Mouse (Mus musculus): ENCODE results near the gene Fgf7. TPM values are rescaled to one million over a fixed set of nuclear protein-coding genes. Genes with fewer than 3 reads are reported as not detected.

Fgf7 gene
- under 1 TPM in 1 of 2 experiments, not detected in 1; 0.26 TPM for total RNA-seq (2023)

DNA sequence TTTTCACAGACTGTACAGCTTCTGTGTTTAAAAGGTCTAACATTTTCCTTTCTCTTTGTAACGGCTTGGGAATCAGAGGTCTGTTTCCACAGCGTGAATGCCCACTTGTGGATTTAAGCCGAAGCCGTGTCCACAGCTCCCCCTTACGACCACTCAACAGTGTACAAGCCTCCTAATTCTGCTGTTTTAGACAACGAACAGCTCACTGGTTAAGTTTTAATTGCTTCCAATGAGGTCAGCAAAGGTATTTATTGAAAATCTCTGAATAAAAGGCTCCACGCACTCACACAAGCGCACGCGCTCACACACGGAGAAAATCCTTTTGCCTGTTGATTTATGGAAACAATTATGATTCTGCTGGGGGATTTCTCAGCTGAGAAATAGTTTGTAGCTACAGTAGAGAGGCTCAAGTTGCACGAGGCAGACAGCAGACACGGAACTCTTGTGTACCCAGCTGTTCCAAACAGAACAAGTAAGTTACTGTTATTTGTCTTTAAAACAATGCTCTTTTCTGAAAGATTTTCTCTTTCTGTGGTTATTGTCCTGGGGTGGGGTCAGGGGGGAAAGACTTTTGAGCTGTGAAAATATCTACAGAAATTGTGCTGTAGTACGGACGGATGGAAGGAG is at the start of gene Fgf7:
TSS of gene Fgf7 (plus strand) at position 280 of the 627 bp plus-strand sequence.

Other genes starting within 250 kb of the Fgf7 start
- 10 to 100 TPM; 10.1 to 14.5 TPM for gene Galk2, start 175.5 kb upstream of the Fgf7 start, total RNA-seq (2023)
- gene Cops2, start 175.5 kb upstream of the Fgf7 start, total RNA-seq (2023): 10 to 100 TPM; 43.2 to 55.0 TPM
- gene Fam227b, start 117.3 kb downstream of the Fgf7 start, total RNA-seq (2023): not detected
- 1 to 10 TPM; 4.5 to 5.2 TPM for gene Dtwd1, start 117.5 kb downstream of the Fgf7 start, total RNA-seq (2023)
- not detected for gene Gm17555, start 180.4 kb downstream of the Fgf7 start, total RNA-seq (2023)

All from neutrophil, adult 59 days (primary cell).